Mouse (Mus musculus): ENCODE results near the gene Acad10. TPM values are rescaled to one million over a fixed set of nuclear protein-coding genes. Genes with fewer than 3 reads are reported as not detected.

Acad10 gene
- polyA plus RNA-seq, 1 experiment from 2014 or later, result 3.2 TPM

GRCm38 (mm10) chr5:121595758-121596157 lies 64.6 kb downstream of the Acad10 start:
- peaks cover 17% of the 10 kb centered on the region for H3K4me1 ChIP-seq (ENCODE audit: control insufficient read depth, insufficient read depth, low read length)
- H3K27me3 ChIP-seq (ENCODE audit: control insufficient read depth, insufficient read depth, low read length), result no peaks in the 10 kb centered on the region
- H3K9ac ChIP-seq (ENCODE audit: low read depth, low read length), result no peak overlapping the region
- no peaks in the 10 kb centered on the region for H3K36me3 ChIP-seq (ENCODE audit: control insufficient read depth, insufficient read depth, low read length)
- H3K27ac ChIP-seq (ENCODE audit: low read depth, low read length), result no peak overlapping the region
- 87% methylated on average over 6 of the region's 6 CpGs for WGBS
- H3K4me3 ChIP-seq (ENCODE audit: low read length), result no peak overlapping the region
- no peak overlapping the region for H3K4me2 ChIP-seq (replicated peaks; ENCODE audit: low read depth, low read length)
- ATAC-seq (ENCODE audit: low FRiP score, low TSS enrichment), result no peak
- H3K9me3 ChIP-seq (ENCODE audit: control insufficient read depth, low read length), result no peaks in the 10 kb centered on the region

GRCm38 (mm10) chr5:121594714-121595313 lies 65.5 kb downstream of the Acad10 start:
- Histone ChIP-seq H3K4me3 (ENCODE audit: low read length) (no peak overlapping the region), H3K36me3 (ENCODE audit: control insufficient read depth, insufficient read depth, low read length) (no peaks in the 10 kb centered on the region), H3K27me3 (ENCODE audit: control insufficient read depth, insufficient read depth, low read length) (no peaks in the 10 kb centered on the region), H3K27ac (ENCODE audit: low read depth, low read length) (no peak overlapping the region), H3K4me1 (ENCODE audit: control insufficient read depth, insufficient read depth, low read length) (peaks cover 17% of the 10 kb centered on the region), H3K9me3 (ENCODE audit: control insufficient read depth, low read length) (no peaks in the 10 kb centered on the region), H3K4me2 (replicated peaks; ENCODE audit: low read depth, low read length) (no peak overlapping the region), H3K9ac (ENCODE audit: low read depth, low read length) (no peak overlapping the region)
- 85% methylated on average over 6 of the region's 6 CpGs for WGBS
- ATAC-seq (ENCODE audit: low FRiP score, low TSS enrichment), result no peak

GRCm38 (mm10) chr5:121593451-121594401 lies 66.6 kb downstream of the Acad10 start, which contains the start of gene Aldh2:
TSS of gene Aldh2 (minus strand) at chr5:121593824.
- Histone ChIP-seq H3K27me3 (ENCODE audit: control insufficient read depth, insufficient read depth, low read length) (no peaks in the 10 kb centered on the region), H3K4me1 (ENCODE audit: control insufficient read depth, insufficient read depth, low read length) (peaks cover 17% of the 10 kb centered on the region), H3K9ac (ENCODE audit: low read depth, low read length) (peak within 1 kb of the TSS; percentile 78), H3K36me3 (ENCODE audit: control insufficient read depth, insufficient read depth, low read length) (no peaks in the 10 kb centered on the region), H3K4me3 (ENCODE audit: low read length) (peak within 1 kb of the TSS; percentile 80), H3K27ac (ENCODE audit: low read depth, low read length) (peak within 1 kb of the TSS; percentile 65), H3K4me2 (replicated peaks; ENCODE audit: low read depth, low read length) (peak within 1 kb of the TSS; percentile 94), H3K9me3 (ENCODE audit: control insufficient read depth, low read length) (no peaks in the 10 kb centered on the region)
- WGBS, result 3% methylated on average over 47 of the region's 47 CpGs
- ATAC-seq (ENCODE audit: low FRiP score, low TSS enrichment), result peak; percentile 92

DNA sequence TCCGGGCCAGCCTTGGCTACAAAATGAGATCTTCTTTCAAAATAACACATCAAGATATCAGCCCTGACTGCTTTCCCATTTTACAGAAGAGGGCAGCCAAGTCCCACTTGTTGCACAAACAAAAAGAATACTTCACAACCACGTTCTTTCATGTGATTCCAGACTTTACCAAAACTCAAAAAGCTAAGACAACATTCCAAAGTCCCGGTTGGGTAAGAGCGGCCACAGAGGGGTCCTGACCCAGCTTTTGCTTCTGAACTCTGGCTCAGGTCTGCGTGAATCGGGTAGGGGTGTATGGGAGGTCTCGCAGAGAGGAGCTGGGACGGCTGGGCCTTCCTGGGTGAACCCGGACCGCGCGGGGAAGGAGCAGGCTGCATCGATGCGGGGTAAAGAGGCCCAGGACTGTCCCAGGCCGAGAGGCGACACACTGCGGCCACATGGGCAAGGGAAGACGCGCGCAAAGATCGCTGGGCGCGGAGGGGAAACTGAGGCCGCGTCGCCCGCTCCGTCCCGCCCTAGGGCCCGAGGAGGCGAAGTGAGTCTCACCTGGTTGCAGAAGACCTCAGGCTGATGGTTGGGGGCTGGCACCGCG lies 67.4 kb downstream of the Acad10 start:
- peak overlapping the region; percentile 94 for H3K4me2 ChIP-seq (replicated peaks; ENCODE audit: low read depth, low read length)
- peak; percentile 58 for ATAC-seq (ENCODE audit: low FRiP score, low TSS enrichment)
- no peaks in the 10 kb centered on the region for H3K27me3 ChIP-seq (ENCODE audit: control insufficient read depth, insufficient read depth, low read length)
- H3K9ac ChIP-seq (ENCODE audit: low read depth, low read length), result peak overlapping the region; percentile 78
- no peaks in the 10 kb centered on the region for H3K36me3 ChIP-seq (ENCODE audit: control insufficient read depth, insufficient read depth, low read length)
- H3K27ac ChIP-seq (ENCODE audit: low read depth, low read length), result peak overlapping the region; percentile 32; the same call in 1 of the 2 replicates
- H3K4me1 ChIP-seq (ENCODE audit: control insufficient read depth, insufficient read depth, low read length), result peaks cover 17% of the 10 kb centered on the region
- 4% methylated on average over 33 of the region's 33 CpGs for WGBS
- H3K4me3 ChIP-seq (ENCODE audit: low read length), result peak overlapping the region; percentile 80
- no peaks in the 10 kb centered on the region for H3K9me3 ChIP-seq (ENCODE audit: control insufficient read depth, low read length)

DNA sequence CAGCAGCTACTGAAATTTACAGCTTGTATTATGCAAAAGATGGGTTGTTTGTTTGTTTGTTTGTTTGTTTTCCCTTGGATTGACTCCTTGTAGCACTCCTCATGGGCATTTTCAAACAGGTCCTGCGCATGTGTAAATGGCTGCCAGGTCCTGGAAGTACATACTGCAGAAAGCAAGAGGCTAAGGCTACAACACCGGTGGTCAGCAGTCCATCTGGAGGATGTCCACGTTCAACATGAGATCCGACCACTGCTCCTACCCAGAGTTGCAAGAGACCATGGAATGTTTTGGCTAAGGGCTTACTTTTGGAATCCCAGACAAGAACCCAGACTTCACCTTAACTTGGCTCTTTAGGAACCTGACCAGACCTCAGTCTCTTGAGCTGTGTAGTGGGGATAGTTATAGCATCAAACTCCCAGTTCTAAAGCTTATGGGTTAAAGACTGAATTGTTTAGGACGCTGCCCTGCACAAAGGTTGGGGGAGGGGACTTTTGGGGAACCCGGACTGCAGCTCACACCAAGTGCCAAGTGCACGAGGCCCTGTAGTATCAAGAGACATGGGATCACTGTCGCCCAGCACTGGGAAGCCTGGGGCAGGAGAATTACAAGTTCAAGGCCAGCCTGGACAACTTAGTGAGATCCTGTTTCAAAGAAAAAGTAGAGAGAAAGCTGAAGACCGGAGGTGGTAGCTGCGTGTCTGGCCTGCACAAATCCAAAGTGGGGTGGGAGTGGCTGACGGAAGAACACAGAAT lies 68.1 kb downstream of the Acad10 start:
- Histone ChIP-seq H3K36me3 (ENCODE audit: control insufficient read depth, insufficient read depth, low read length) (no peaks in the 10 kb centered on the region), H3K4me2 (replicated peaks; ENCODE audit: low read depth, low read length) (peak overlapping the region; percentile 94), H3K9ac (ENCODE audit: low read depth, low read length) (0 out of 2 replicates have a peak overlapping the region, but pooled peaks have one; percentile 78), H3K27me3 (ENCODE audit: control insufficient read depth, insufficient read depth, low read length) (no peaks in the 10 kb centered on the region), H3K4me3 (ENCODE audit: low read length) (peak overlapping the region; percentile 80), H3K9me3 (ENCODE audit: control insufficient read depth, low read length) (no peaks in the 10 kb centered on the region), H3K4me1 (ENCODE audit: control insufficient read depth, insufficient read depth, low read length) (peaks cover 17% of the 10 kb centered on the region), H3K27ac (ENCODE audit: low read depth, low read length) (no peak overlapping the region)
- no peak for ATAC-seq (ENCODE audit: low FRiP score, low TSS enrichment)
- WGBS, result 51% methylated on average over 11 of the region's 11 CpGs

- Histone ChIP-seq H3K4me2 (replicated peaks; ENCODE audit: low read depth, low read length) (no peak overlapping the region; the same call in 1 of the 2 replicates), H3K27me3 (ENCODE audit: control insufficient read depth, insufficient read depth, low read length) (no peaks in the 10 kb centered on the region), H3K9me3 (ENCODE audit: control insufficient read depth, low read length) (no peaks in the 10 kb centered on the region), H3K4me1 (ENCODE audit: control insufficient read depth, insufficient read depth, low read length) (peaks cover 23% of the 10 kb centered on the region), H3K36me3 (ENCODE audit: control insufficient read depth, insufficient read depth, low read length) (no peaks in the 10 kb centered on the region), H3K9ac (ENCODE audit: low read depth, low read length) (no peak overlapping the region), H3K4me3 (ENCODE audit: low read length) (no peak overlapping the region), H3K27ac (ENCODE audit: low read depth, low read length) (no peak overlapping the region)
- 54% methylated on average over 11 of the region's 11 CpGs for WGBS
- no peak for ATAC-seq (ENCODE audit: low FRiP score, low TSS enrichment)
These were observed 68.8 kb downstream of the Acad10 start for GRCm38 (mm10) chr5:121591417-121592063.

DNA sequence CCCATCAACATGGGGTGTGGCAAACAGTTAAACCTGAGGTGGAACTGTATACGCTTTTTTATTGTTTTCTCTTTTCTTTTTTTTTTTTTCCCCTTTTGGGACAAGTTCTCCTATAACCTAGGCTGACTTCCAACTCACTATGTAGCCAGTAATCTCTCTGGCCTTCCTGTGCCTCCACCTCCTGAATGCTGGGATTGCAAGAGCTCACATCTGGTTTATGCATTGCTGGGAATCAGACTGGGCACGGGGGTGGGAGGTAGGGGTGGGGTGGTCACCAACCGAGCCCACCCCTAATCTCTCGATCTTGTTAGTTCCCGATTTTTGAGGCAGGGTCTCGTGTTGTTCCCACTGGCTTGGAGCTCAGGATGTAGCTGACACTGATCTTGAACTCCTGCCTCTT lies 70.4 kb downstream of the Acad10 start:
- no peaks in the 10 kb centered on the region for H3K9me3 ChIP-seq (ENCODE audit: control insufficient read depth, low read length)
- H3K27me3 ChIP-seq (ENCODE audit: control insufficient read depth, insufficient read depth, low read length), result no peaks in the 10 kb centered on the region
- H3K27ac ChIP-seq (ENCODE audit: low read depth, low read length), result no peak overlapping the region
- H3K4me1 ChIP-seq (ENCODE audit: control insufficient read depth, insufficient read depth, low read length), result peaks cover 23% of the 10 kb centered on the region
- no peak for ATAC-seq (ENCODE audit: low FRiP score, low TSS enrichment)
- H3K9ac ChIP-seq (ENCODE audit: low read depth, low read length), result no peak overlapping the region
- 90% methylated on average over 6 of the region's 6 CpGs for WGBS
- no peaks in the 10 kb centered on the region for H3K36me3 ChIP-seq (ENCODE audit: control insufficient read depth, insufficient read depth, low read length)
- H3K4me2 ChIP-seq (replicated peaks; ENCODE audit: low read depth, low read length), result no peak overlapping the region
- H3K4me3 ChIP-seq (ENCODE audit: low read length), result no peak overlapping the region

- Histone ChIP-seq H3K4me2 (replicated peaks; ENCODE audit: low read depth, low read length) (no peak overlapping the region), H3K36me3 (ENCODE audit: control insufficient read depth, insufficient read depth, low read length) (no peaks in the 10 kb centered on the region), H3K27me3 (ENCODE audit: control insufficient read depth, insufficient read depth, low read length) (no peaks in the 10 kb centered on the region), H3K4me1 (ENCODE audit: control insufficient read depth, insufficient read depth, low read length) (peaks cover 16% of the 10 kb centered on the region), H3K9me3 (ENCODE audit: control insufficient read depth, low read length) (no peaks in the 10 kb centered on the region), H3K9ac (ENCODE audit: low read depth, low read length) (no peak overlapping the region), H3K4me3 (ENCODE audit: low read length) (no peak overlapping the region), H3K27ac (ENCODE audit: low read depth, low read length) (no peak overlapping the region)
- ATAC-seq (ENCODE audit: low FRiP score, low TSS enrichment), result no peak
- 62% methylated on average over 6 of the region's 6 CpGs for WGBS
These were observed 73.8 kb downstream of the Acad10 start for GRCm38 (mm10) chr5:121586400-121587039.

All from kidney, embryonic 14.5 days (tissue).